Mouse (Mus musculus) adrenal gland, adult 2 months (tissue): ENCODE measurements around the gene Rtl6. TPM values are rescaled to one million over a fixed set of nuclear protein-coding genes. Genes with fewer than 3 reads are reported as not detected.

ENCODE experiments used
- DNase-seq: peaks from one replicate; pipeline ENCODE4 v3.0.0; 2021
- polyA plus RNA-seq: library from polyadenylated mRNA; depleted of rRNA; stranded (reverse); fragments of >200 nt; gene quantifications from 2 replicates; pipeline ENCODE4 v1.2.3, GENCODE M21; 2012; rRNA removed
- total RNA-seq, 2 experiments: library from RNA; stranded (reverse); gene quantifications; 2 replicates each; pipeline ENCODE4 v1.2.3; 2021

The Rtl6 gene
- total and polyA plus RNA-seq, 3 experiments: 3.9 to 9.1 (median 8.9) TPM

- no peak for DNase-seq
These were observed 20.5 kb downstream of the Rtl6 start for GRCm38 (mm10) chr15:84537117-84537516.

DNA sequence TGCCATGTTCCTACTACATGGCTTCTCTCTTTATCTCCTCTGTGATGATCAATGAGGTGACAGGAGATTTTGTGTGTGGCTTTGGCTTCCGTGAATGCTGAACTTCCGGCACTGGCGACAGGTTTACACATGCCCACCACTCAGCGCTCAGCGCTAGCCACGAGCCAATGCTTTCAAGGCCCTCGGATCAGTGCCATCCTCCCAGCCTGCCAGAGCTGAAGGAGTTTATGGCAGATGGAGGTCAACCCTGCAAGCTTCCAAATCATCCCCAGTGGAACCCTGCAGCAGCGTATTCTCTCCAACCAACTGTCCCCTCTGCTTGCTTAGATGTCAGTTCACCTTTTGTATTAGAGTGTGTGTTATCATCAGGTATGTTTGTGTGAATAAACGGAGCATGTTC, 21.0 kb downstream of the Rtl6 start:
- no peak for DNase-seq

GRCm38 (mm10) chr15:84535953-84536352, 21.7 kb downstream of the Rtl6 start:
- peak; percentile 10 for DNase-seq

GRCm38 (mm10) chr15:84532211-84532610, 25.4 kb downstream of the Rtl6 start:
- no peak for DNase-seq

- DNase-seq: no peak
These were observed 26.1 kb downstream of the Rtl6 start for GRCm38 (mm10) chr15:84531535-84531934.

DNA sequence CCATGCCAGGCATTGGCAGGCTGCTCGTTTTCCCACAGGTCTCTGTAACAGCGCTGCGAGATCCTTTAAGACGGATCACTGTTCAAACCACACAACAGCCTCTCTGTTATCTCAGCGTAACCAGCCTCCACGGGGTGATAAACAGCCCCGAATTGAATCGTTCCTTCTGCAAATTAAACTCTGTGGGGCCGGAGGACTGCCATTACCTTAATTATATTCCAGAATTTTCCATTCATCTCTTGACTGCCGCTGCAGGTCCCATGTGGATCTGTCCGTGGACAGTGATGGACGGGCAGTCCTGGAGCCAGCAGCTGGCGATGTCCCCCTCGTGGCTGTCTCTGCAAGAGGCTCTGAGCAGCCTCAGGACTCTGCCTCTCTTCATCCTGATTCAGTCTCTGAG, 30.7 kb downstream of the Rtl6 start:
- DNase-seq: peak; percentile 8

DNA sequence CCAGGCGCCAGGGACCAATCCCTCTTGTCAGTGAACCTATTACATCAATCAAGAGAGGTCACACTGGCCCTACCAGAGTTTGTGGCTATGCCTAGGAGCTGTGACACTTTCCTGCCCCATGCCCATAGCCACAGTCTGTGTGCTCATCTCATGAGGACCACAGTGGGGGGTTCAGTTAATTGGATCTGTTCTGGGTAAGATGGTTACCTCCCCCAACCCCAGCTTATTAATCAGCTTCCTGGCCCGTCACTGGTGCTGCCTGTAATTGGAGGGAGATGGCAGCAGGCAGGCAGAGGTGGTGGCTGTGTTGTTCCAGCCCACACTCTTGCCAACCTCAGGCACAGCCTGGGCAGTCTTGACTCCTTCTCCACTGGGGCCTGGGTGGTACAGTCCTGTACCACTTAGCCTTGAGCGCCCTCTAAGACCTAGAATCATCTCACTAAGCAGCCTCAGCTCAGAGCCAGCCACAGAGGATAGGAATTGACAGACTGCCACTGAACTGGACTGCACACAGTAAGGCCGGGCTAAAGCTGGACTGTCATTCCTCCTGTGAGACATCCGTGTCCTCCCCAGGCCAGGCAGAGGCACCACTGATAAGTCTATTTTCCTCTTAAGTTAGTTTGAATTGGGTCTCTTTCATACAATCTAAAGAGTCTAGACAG, 32.3 kb downstream of the Rtl6 start:
- DNase-seq: no peak

- DNase-seq: peak; percentile 69
These were observed 34.5 kb downstream of the Rtl6 start for GRCm38 (mm10) chr15:84522953-84523689.

GRCm38 (mm10) chr15:84521486-84521885, 36.1 kb downstream of the Rtl6 start:
- DNase-seq: no peak

DNA sequence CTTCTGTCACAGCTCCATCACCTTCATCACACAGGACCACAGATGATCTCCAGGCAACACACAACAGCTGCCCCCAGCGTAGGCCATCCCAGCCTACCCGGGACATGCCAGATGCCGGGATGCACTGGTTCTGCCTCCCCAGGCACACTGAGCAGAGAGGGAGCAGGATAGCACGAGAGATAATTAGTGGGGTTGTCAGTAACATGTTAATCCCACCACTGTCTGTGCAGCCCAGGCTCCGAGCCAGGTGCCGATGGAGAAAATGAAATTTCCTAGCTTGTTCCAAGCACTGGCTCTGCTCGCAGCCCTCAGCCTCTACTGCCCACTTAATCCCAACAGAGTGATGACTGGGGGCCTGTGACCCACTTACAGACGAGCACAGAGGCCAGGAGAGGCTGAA, 39.1 kb downstream of the Rtl6 start:
- no peak for DNase-seq

DNA sequence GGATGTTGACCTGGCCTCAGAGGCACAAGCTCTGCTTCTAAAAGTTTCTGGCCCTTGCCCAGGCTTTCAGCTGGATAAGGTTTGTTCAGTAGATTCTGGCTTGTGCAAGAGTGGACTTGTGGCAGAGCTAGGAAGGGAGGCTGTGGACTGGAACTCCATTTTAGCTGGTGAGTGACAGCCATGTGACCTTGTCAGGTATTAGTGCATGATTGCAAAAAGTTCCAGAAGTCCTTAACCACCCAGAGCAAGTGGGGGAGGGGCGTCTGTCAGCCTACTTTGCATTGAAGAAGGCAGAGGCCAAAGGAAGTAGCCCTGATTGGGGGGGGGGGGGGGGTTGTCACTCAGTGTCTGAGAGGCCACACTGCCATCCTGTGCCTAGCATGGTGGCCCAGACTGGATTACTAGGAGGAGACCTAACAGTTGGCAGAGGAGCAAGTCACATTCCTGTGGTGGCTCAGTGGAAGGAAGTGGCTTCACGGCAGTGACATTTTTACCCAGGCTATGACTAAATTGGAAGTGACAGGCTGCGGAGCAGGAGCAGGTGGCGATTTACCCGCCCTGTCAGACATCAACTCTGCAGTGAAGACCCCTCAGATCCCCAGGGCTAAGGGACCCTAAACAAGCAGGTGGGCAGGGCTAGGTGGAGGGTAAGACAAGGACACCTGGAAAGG, 44.9 kb downstream of the Rtl6 start:
- no peak for DNase-seq

DNA sequence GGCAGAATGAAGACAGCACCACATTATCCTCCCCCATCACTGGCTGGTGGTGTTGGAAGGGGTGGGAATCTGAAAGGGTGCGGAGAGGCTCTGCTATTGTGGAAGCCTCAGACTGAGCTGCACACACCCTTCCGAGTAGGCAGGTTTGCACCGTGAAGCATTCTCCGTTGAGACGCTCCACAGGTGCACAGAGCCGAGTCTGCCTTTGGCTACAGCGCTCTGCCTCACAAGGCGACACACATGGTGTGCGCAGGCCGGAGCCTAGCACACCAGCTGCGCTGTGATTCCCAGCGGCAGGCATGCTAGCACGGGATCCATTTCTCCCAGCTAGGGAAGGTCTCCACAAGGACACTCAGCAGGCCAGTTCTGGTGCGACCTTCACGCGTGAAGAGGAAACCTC, 47.6 kb downstream of the Rtl6 start:
- peak; percentile 7 for DNase-seq

DNA sequence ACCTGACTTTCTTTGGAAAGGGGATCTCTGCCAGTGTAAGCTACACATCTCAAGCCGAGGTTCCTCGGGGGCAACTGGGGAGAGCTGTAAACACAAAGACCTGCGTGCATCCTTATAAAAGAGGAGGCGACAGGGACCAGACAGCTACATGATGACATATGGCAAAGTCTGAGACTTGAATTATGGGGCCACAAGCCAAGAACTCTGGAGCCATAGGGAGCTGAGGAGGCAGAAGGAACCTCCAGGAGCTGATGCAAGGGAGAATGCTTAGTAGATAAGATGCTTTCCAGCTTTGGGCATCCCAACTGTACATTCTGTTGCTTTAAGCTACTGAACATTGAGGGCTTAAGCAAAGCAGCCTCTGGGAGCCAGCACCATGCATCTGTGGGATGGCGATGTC, 48.5 kb downstream of the Rtl6 start:
- DNase-seq: no peak

GRCm38 (mm10) chr15:84506026-84506425, 51.6 kb downstream of the Rtl6 start:
- DNase-seq: no peak

GRCm38 (mm10) chr15:84504895-84505294, 52.7 kb downstream of the Rtl6 start:
- no peak for DNase-seq

Other genes with a start within 250 kb of the Rtl6 start
- 1 to 10 TPM; 2.8 to 3.9 TPM for gene Parvg, start 233.8 kb downstream of the Rtl6 start, total RNA-seq
- 1.7 and 2.1 TPM in 2 replicates for gene Parvg, start 233.8 kb downstream of the Rtl6 start, polyA plus RNA-seq
- 1 to 10 TPM; 1.0 to 2.8 TPM for gene Shisal1, start 110.7 kb downstream of the Rtl6 start, total RNA-seq
- gene Shisal1, start 110.7 kb downstream of the Rtl6 start, polyA plus RNA-seq: 1.8 and 1.9 TPM in 2 replicates
- gene Prr5, start 111.8 kb upstream of the Rtl6 start, total RNA-seq: 1 to 10 TPM; 7.0 to 9.4 TPM
- gene Prr5, start 111.8 kb upstream of the Rtl6 start, polyA plus RNA-seq: 15.7 and 26.7 TPM in 2 replicates
- under 1 TPM; 0.43 to 0.93 TPM for gene Arhgap8, start 162.2 kb upstream of the Rtl6 start, total RNA-seq
- 0.90 and 1.00 TPM in 2 replicates for gene Arhgap8, start 162.2 kb upstream of the Rtl6 start, polyA plus RNA-seq